Mouse (Mus musculus): ENCODE data around the gene Odf3.
A peak's percentile ranks its signal among the peaks of the same experiment; 100 is the strongest.

Gene Odf3

GRCm38 (mm10) chr7:140844905-140845665, 2.5 kb upstream of the Odf3 start, which contains the start of gene Scgb1c1:
Scgb1c1 (plus strand) TSS chr7:140845547.
- peak; percentile 87 to 97 for DNase-seq (ENCODE audit: low spot score in 2 of 2)

GRCm38 (mm10) chr7:140845683-140846082, 1.9 kb upstream of the Odf3 start:
- no peak for DNase-seq (ENCODE audit: low spot score in 2 of 2)

- DNase-seq (ENCODE audit: low spot score in 2 of 2) = no peak
Measured at GRCm38 (mm10) chr7:140846676-140847075, 929 bp upstream of the Odf3 start.

- no peak for DNase-seq (ENCODE audit: low spot score in 2 of 2)
Measured at GRCm38 (mm10) chr7:140848591-140848990, 986 bp downstream of the Odf3 start.

- DNase-seq (ENCODE audit: low spot score in 2 of 2) = no peak
Measured at GRCm38 (mm10) chr7:140851916-140852315, 4.3 kb downstream of the Odf3 start.

- peak in 1 of 2 experiments; percentile 59 for DNase-seq (ENCODE audit: low spot score in 2 of 2)
Measured at GRCm38 (mm10) chr7:140853386-140853785, 5.8 kb downstream of the Odf3 start.

GRCm38 (mm10) chr7:140854483-140854882, 6.9 kb downstream of the Odf3 start:
- peak in 1 of 2 experiments; percentile 57 for DNase-seq (ENCODE audit: low spot score in 2 of 2)

- peak in 1 of 2 experiments; percentile 60 for DNase-seq (ENCODE audit: low spot score in 2 of 2)
Measured at GRCm38 (mm10) chr7:140855181-140855580, 7.6 kb downstream of the Odf3 start.

- DNase-seq (ENCODE audit: low spot score in 2 of 2) = peak; percentile 75 to 85
Measured at GRCm38 (mm10) chr7:140855860-140856784, 8.5 kb downstream of the Odf3 start, which contains the start of gene Gm45785. Gm45785 (minus strand) TSS chr7:140856331.

- DNase-seq (ENCODE audit: low spot score in 2 of 2) = peak; percentile 89 to 94
Measured at GRCm38 (mm10) chr7:140856785-140857549, 9.4 kb downstream of the Odf3 start, which contains the start of gene Ric8a. Ric8a (plus strand) TSS chr7:140856957.

GRCm38 (mm10) chr7:140857550-140858505, 10.2 kb downstream of the Odf3 start, which contains the start of gene Bet1l:
Bet1l (minus strand) TSS chr7:140857577.
- peak in 1 of 2 experiments; percentile 71 for DNase-seq (ENCODE audit: low spot score in 2 of 2)

- DNase-seq (ENCODE audit: low spot score in 2 of 2) = peak in 1 of 2 experiments; percentile 66
Measured at GRCm38 (mm10) chr7:140858746-140859145, 11.1 kb downstream of the Odf3 start.

GRCm38 (mm10) chr7:140859997-140860396, 12.4 kb downstream of the Odf3 start:
- no peak for DNase-seq (ENCODE audit: low spot score in 2 of 2)

- DNase-seq (ENCODE audit: low spot score in 2 of 2) = peak in 1 of 2 experiments; percentile 60
Measured at GRCm38 (mm10) chr7:140860728-140861127, 13.1 kb downstream of the Odf3 start.

GRCm38 (mm10) chr7:140864761-140865160, 17.2 kb downstream of the Odf3 start:
- DNase-seq (ENCODE audit: low spot score in 2 of 2) = no peak

- DNase-seq (ENCODE audit: low spot score in 2 of 2) = no peak
Measured at GRCm38 (mm10) chr7:140874224-140874623, 26.6 kb downstream of the Odf3 start.

GRCm38 (mm10) chr7:140877364-140877763, 29.8 kb downstream of the Odf3 start:
- no peak for DNase-seq (ENCODE audit: low spot score in 2 of 2)

GRCm38 (mm10) chr7:140879355-140879754, 31.8 kb downstream of the Odf3 start:
- DNase-seq (ENCODE audit: low spot score in 2 of 2) = no peak

- DNase-seq (ENCODE audit: low spot score in 2 of 2) = no peak
Measured at GRCm38 (mm10) chr7:140880419-140880818, 32.8 kb downstream of the Odf3 start.

- DNase-seq (ENCODE audit: low spot score in 2 of 2) = no peak
Measured at GRCm38 (mm10) chr7:140880865-140881515, 33.4 kb downstream of the Odf3 start.
